Mouse (Mus musculus) liver, embryonic 15.5 days (tissue): ENCODE results near the gene Antxrl. TPM values are rescaled to one million over a fixed set of nuclear protein-coding genes. Genes with fewer than 3 reads are reported as not detected.

Experiments
- ATAC-seq: fragments of 200-750 bp; cut with Nextera tagmentation; 2 replicates; pipeline ENCODE4 v1.8.0; 2017; ENCODE audit warnings: moderate number of reproducible peaks, mild to moderate bottlenecking, moderate library complexity; ENCODE audit not compliant: insufficient read depth
- H3K27ac ChIP-seq: fragments of 300-500 bp; sonication (generic); replicated peaks from 2 replicates; pipeline ENCODE4 v1.5.1; 2015; ENCODE audit warnings: mild to moderate bottlenecking, inconsistent platforms
- H3K27me3 ChIP-seq: fragments of 300-500 bp; sonication (generic); 2 replicates; pipeline ENCODE4 v1.6.1; 2015; ENCODE audit warnings: mild to moderate bottlenecking, inconsistent platforms
- H3K36me3 ChIP-seq: fragments of 300-500 bp; sonication (generic); replicated peaks from 2 replicates; pipeline ENCODE4 v1.6.1; 2015; ENCODE audit warnings: moderate library complexity, mild to moderate bottlenecking, inconsistent platforms
- H3K4me1 ChIP-seq: fragments of 300-500 bp; sonication (generic); replicated peaks from 2 replicates; pipeline ENCODE4 v1.6.1; 2015; ENCODE audit warnings: inconsistent platforms
- H3K4me2 ChIP-seq: fragments of 300-500 bp; sonication (generic); 2 replicates; pipeline ENCODE4 v1.6.1; 2015; ENCODE audit warnings: moderate library complexity, mild to moderate bottlenecking, inconsistent platforms
- H3K4me3 ChIP-seq: fragments of 300-500 bp; sonication (generic); replicated peaks from 2 replicates; pipeline ENCODE4 v1.5.1; 2015; ENCODE audit warnings: mild to moderate bottlenecking, inconsistent platforms
- H3K9ac ChIP-seq: fragments of 300-500 bp; sonication (generic); 2 replicates; pipeline ENCODE4 v1.6.1; 2015; ENCODE audit warnings: moderate library complexity, mild to moderate bottlenecking, inconsistent platforms
- H3K9me3 ChIP-seq: fragments of 300-500 bp; sonication (generic); replicated peaks from 2 replicates; pipeline ENCODE4 v1.6.1; 2016; ENCODE audit warnings: inconsistent platforms
- WGBS: fragments of 180-500 bp; shearing (Covaris S2); methylation state at CpG from one replicate; pipeline ENCODE4 v1.1.7; 2015; ENCODE audit warnings: mixed read lengths; ENCODE audit not compliant: insufficient replicate concordance; 5-methylcytosine and 5-hydroxymethylcytosine counted together
- polyA plus RNA-seq: library from polyadenylated mRNA; unstranded; fragments of >200 nt; fragmentation: Nextera tagmentation; extraction: Ambion mirVana; gene quantifications from 2 replicates; pipeline ENCODE4 v1.2.1, GENCODE M21; 2015

Gene Antxrl
- polyA plus RNA-seq, 1 experiment from 2014 or later = not detected

DNA sequence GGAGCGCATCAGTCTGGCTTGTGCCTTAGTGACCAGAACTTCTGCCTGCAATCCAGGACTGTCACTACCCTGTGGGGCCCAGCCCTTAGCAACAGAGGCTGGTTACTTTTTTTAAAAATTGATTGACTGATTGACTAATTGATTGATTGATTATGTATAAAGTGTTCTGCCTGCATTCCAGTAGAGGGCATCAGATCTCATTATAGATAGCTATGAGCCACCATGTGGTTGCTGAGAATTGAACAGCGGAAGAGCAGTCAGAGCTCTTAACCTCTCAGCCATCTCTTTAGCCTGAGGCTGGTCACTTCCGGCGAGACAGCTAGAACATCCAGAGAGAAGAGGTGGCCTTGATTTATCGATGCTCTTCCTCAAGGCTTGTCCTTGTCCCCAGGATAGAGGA lies 24.7 kb downstream of the Antxrl start:
- H3K9me3 ChIP-seq = no peaks in the 10 kb centered on the region
- no peak for ATAC-seq
- H3K4me2 ChIP-seq = no peak overlapping the region
- H3K9ac ChIP-seq = no peak overlapping the region
- H3K27ac ChIP-seq = no peak overlapping the region
- WGBS = 73% methylated on average over 5 of the region's 5 CpGs
- H3K27me3 ChIP-seq = no peaks in the 10 kb centered on the region
- no peak overlapping the region for H3K4me3 ChIP-seq
- H3K36me3 ChIP-seq = no peaks in the 10 kb centered on the region
- H3K4me1 ChIP-seq = no peaks in the 10 kb centered on the region

DNA sequence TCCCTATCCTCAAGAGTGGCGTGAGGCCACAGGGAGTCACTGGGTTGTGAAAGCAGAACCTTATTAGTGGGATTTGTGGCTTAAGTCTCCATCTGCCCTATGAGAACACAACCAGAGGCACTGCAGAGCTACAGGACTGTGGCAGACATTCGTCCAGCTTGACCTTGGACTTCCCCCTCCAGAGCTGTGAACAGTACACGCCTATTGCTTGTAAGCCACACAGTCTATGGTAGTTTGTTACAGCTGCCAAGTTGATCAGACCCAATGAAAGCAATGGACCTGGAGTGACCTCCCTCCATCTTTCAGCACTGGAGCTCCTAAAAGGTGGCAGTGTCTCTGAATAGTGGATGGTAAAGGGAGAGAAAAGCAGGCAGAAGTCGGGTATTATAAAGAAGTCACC lies 25.8 kb downstream of the Antxrl start:
- H3K27ac ChIP-seq = no peak overlapping the region
- no peak overlapping the region for H3K4me2 ChIP-seq
- no peak overlapping the region for H3K4me3 ChIP-seq
- H3K36me3 ChIP-seq = no peaks in the 10 kb centered on the region
- H3K4me1 ChIP-seq = no peaks in the 10 kb centered on the region
- no peaks in the 10 kb centered on the region for H3K27me3 ChIP-seq
- 45% methylated on average over 4 of the region's 4 CpGs for WGBS
- no peak for ATAC-seq
- no peaks in the 10 kb centered on the region for H3K9me3 ChIP-seq
- no peak overlapping the region for H3K9ac ChIP-seq

DNA sequence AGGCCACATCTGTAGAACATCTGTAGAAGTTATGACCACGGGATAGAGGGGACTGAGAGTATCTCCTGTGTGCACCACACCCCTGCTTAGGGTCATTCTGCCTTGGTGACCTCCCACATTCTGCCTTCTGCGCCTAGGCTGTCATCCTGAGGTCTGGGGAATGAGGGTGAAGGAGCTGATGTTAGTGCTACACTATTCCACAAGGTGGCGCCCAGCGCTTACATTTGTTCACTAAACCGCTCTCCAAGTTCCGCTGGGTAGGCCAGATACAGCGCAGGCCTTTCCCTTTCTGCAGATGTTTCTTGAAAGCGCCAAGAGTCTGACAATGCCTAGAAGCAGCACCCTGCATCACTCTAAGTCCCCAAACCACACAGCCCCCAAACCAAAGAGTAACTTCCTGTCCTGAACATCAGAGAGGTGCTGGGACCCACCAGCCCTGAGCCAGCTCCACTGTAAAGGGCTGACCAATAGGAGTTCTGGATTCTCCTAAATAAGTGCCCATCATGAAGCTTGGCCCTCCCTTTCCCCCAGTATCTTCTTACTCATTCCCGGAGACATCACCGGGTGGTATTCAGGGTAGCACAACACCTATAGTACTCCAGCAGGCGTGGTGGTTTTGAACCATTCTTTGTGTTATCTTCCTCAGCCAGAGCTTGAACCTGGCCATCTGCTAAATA lies 28.0 kb downstream of the Antxrl start:
- Histone ChIP-seq H3K27ac (no peak overlapping the region), H3K9me3 (no peaks in the 10 kb centered on the region), H3K4me2 (no peak overlapping the region), H3K4me1 (no peaks in the 10 kb centered on the region), H3K9ac (no peak overlapping the region), H3K4me3 (no peak overlapping the region), H3K36me3 (no peaks in the 10 kb centered on the region), H3K27me3 (no peaks in the 10 kb centered on the region)
- no peak for ATAC-seq
- 7% methylated on average over 11 of the region's 11 CpGs for WGBS

DNA sequence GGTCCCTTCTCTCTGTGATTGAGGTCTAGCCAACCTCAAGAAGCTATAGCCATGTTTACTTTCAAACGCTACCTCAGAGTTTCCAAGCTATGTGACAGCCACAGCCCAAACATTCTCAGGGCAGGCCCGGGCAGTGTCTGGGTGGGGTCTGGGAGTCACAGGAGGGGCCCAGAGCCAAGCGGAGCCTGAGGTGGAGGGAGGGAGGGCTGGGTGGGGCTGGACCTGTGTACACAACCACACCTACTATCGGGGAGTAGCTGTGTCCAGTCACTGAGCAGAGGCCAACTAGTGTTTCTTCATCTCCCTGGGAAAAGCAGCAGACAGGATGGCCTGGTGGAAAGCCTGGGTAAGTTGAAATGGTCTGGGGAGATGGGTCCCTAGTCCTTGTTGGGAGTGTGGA lies 33.2 kb downstream of the Antxrl start, which contains the start of gene Anxa8:
TSS of gene Anxa8 (plus strand) at position 251 of the 400 bp plus-strand sequence.
- H3K4me3 ChIP-seq = no peak within 1 kb of the TSS
- H3K4me1 ChIP-seq = no peaks in the 10 kb centered on the region
- H3K4me2 ChIP-seq = no peak within 1 kb of the TSS
- H3K36me3 ChIP-seq = no peaks in the 10 kb centered on the region
- H3K9me3 ChIP-seq = no peaks in the 10 kb centered on the region
- no peak for ATAC-seq
- H3K9ac ChIP-seq = no peak within 1 kb of the TSS
- H3K27me3 ChIP-seq = no peaks in the 10 kb centered on the region; the same call in 1 of the 2 replicates
- 44% methylated on average over 4 of the region's 4 CpGs for WGBS
- H3K27ac ChIP-seq = no peak within 1 kb of the TSS

DNA sequence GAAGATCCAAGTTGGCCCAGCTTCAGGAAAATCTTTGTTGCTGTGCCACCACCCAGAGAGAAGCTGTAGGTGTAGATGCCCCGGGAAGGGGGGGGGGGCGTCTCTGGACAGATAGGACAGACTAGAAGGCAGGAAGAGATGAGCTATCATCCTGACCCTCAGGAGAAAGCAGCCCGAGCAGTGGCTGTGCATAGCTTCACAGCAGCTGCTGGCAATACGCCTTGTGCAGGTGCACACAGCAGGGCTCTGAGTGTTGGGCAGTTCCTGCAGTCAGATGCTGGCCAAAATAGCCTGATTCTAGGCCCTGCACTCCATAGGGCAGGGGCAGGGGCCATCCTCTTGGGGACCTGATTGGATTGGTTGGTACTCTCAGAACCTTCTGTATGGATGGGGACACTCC lies 34.3 kb downstream of the Antxrl start:
- WGBS = 32% methylated on average over 4 of the region's 4 CpGs
- no peaks in the 10 kb centered on the region for H3K36me3 ChIP-seq
- H3K4me2 ChIP-seq = no peak overlapping the region
- H3K27me3 ChIP-seq = no peaks in the 10 kb centered on the region; the same call in 1 of the 2 replicates
- no peak for ATAC-seq
- H3K9ac ChIP-seq = no peak overlapping the region
- no peaks in the 10 kb centered on the region for H3K9me3 ChIP-seq
- no peak overlapping the region for H3K4me3 ChIP-seq
- H3K27ac ChIP-seq = no peak overlapping the region
- H3K4me1 ChIP-seq = no peaks in the 10 kb centered on the region

DNA sequence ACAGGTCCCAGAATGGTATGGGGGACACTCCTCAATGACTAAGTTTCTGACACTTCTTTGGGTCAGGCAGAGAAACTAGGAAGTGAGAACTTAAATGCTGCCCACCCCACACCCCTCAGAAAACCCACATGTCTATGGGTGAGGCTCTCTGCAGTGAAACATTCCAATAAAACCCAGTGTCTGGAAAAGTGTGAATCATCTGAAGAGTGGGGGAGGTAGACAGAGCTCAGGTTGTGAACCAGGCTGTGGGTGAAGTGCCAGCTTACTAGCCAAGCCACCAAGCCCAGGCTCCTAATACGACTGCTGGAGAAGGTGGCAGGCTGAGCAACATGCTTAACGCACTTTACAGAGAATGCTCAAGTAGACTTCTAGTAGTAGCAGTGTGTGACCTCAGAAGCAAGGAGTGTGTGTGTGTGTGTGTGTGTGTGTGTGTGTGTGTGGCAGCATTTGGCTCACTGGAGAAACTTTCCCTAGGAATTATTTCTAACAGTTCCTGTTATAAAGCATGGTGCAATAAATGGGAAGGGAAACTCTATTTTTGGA lies 35.4 kb downstream of the Antxrl start:
- no peaks in the 10 kb centered on the region; the same call in 1 of the 2 replicates for H3K27me3 ChIP-seq
- no peak overlapping the region for H3K4me3 ChIP-seq
- no peak overlapping the region for H3K9ac ChIP-seq
- H3K4me1 ChIP-seq = no peaks in the 10 kb centered on the region
- 60% methylated on average over 2 of the region's 2 CpGs for WGBS
- H3K27ac ChIP-seq = no peak overlapping the region
- H3K36me3 ChIP-seq = no peaks in the 10 kb centered on the region
- no peak for ATAC-seq
- H3K4me2 ChIP-seq = no peak overlapping the region
- no peaks in the 10 kb centered on the region for H3K9me3 ChIP-seq

DNA sequence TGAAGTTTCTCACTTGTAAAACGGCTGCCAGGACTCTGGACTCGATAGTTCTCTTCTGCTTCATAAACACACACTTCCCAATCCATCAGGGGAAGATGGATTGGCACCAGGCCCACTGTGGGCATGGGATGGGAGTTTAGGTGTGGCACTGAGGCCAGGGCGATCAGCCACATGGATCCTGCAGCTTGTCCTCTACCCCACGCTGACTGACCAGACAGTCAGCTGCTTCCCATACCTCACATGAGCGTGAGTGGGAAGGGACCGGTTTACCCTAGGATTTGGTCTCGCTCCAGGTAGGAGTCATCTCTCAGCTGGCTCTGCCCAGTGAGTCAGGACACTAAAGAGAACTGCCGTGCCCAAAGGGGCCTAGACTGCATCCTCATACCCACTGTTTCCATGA lies 37.3 kb downstream of the Antxrl start:
- Histone ChIP-seq H3K4me1 (no peaks in the 10 kb centered on the region), H3K9me3 (no peaks in the 10 kb centered on the region), H3K27ac (no peak overlapping the region), H3K27me3 (no peaks in the 10 kb centered on the region; the same call in 1 of the 2 replicates), H3K9ac (no peak overlapping the region), H3K36me3 (no peaks in the 10 kb centered on the region), H3K4me3 (no peak overlapping the region), H3K4me2 (no peak overlapping the region)
- no peak for ATAC-seq
- 63% methylated on average over 8 of the region's 8 CpGs for WGBS

DNA sequence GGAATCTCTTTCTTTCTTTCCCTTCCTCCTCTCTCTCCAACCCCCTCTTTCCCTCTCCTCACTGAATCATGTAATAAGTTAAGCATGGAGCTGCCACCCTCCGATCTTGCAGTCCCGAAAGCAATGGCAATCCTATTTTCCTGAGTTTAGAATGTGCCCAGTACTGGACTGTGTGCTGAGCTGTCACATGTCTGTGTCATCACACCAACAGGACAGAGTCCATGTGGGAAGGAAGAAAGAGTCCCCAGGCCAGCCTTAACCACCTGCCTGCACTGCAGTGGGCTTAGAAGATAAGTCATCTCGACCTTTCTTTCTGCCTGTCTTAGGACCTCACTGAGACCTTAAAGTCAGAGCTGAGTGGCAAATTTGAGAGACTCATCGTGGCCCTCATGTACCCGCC lies 39.0 kb downstream of the Antxrl start:
- H3K4me3 ChIP-seq = no peak overlapping the region
- no peak overlapping the region for H3K9ac ChIP-seq
- no peak overlapping the region for H3K27ac ChIP-seq
- H3K36me3 ChIP-seq = no peaks in the 10 kb centered on the region
- WGBS = 58% methylated on average over 5 of the region's 5 CpGs
- no peak for ATAC-seq
- no peak overlapping the region for H3K4me2 ChIP-seq
- no peaks in the 10 kb centered on the region; the same call in 1 of the 2 replicates for H3K27me3 ChIP-seq
- no peaks in the 10 kb centered on the region for H3K9me3 ChIP-seq
- H3K4me1 ChIP-seq = no peaks in the 10 kb centered on the region

DNA sequence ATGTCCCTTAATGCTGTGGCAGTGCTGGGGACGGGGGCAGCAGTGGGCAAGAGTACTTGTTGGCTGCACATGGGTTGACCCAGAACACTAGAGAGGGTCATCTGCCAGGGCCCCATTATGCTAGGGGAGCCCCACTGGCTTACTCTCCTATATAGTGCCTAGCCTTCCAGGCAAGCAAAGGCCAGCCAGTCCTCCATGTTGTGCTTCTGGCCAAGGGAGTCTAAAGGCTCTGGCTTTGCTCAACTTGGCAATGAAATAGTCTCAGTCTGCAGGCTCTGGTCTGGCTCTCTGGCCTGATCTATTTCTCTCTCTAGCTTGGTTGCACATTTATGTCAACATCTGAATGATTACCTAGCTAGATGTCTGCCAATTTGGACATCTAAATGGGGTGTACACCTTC lies 40.3 kb downstream of the Antxrl start:
- WGBS = 73% methylated on average over 1 of the region's 1 CpGs
- Histone ChIP-seq H3K9me3 (no peaks in the 10 kb centered on the region), H3K4me3 (no peak overlapping the region), H3K27me3 (no peaks in the 10 kb centered on the region), H3K9ac (no peak overlapping the region), H3K4me1 (no peaks in the 10 kb centered on the region), H3K36me3 (no peaks in the 10 kb centered on the region), H3K4me2 (no peak overlapping the region), H3K27ac (no peak overlapping the region)
- ATAC-seq = no peak

DNA sequence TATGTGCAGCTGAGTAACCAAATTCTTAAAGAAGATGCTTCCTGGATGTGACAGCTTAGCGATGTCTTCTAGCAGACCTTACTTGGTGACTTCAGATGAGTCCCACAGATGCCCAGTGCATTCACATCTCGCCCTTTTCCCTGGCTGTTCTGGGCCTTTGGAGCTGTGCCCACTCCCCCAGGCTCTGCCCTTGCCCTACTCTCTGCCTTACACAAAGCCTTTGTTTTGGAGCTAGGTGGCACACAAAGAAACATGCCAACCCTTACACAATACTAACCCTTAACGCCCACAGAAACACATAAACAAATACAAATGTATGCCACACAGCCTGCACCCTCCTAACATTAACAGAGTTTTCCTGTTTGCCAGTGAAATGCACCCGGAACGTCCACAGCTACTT lies 43.7 kb downstream of the Antxrl start:
- Histone ChIP-seq H3K4me2 (no peak overlapping the region), H3K36me3 (no peaks in the 10 kb centered on the region), H3K27me3 (no peaks in the 10 kb centered on the region), H3K4me3 (no peak overlapping the region), H3K9me3 (no peaks in the 10 kb centered on the region), H3K27ac (no peak overlapping the region), H3K4me1 (no peaks in the 10 kb centered on the region), H3K9ac (no peak overlapping the region)
- ATAC-seq = no peak
- 56% methylated on average over 5 of the region's 5 CpGs for WGBS

DNA sequence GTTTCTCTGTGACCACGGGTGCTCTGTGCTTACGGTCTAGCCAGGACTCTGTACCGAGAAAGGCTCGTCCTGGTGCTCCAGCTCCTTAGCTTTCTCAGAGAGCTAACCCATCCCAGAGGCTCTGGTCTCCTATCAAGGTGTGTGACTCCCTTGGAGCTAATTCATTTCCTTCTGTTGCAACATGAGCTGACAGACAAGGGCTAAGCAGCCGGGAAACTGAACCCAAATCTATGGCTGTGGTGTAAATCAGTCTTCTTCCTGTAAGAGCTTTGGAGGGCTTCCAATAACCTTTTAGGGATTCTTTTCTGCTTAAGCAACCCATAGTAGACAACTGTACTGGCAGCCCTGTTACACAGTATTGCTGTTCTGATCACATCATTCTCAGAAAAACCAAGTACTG lies 50.1 kb downstream of the Antxrl start, which contains the start of gene A630023A22Rik:
TSS of gene A630023A22Rik (minus strand) at position 154 of the 400 bp plus-strand sequence.
- no peak for ATAC-seq
- no peaks in the 10 kb centered on the region for H3K36me3 ChIP-seq
- no peaks in the 10 kb centered on the region for H3K9me3 ChIP-seq
- H3K9ac ChIP-seq = no peak within 1 kb of the TSS
- H3K4me3 ChIP-seq = no peak within 1 kb of the TSS
- no peaks in the 10 kb centered on the region for H3K27me3 ChIP-seq
- 57% methylated on average over 5 of the region's 5 CpGs for WGBS
- no peak within 1 kb of the TSS for H3K27ac ChIP-seq
- H3K4me1 ChIP-seq = 0 out of 2 replicates have a peak, but pooled peaks cover 3% of the 10 kb centered on the region
- H3K4me2 ChIP-seq = no peak within 1 kb of the TSS
